In genomic region chr2:73590106-73590505, GRCm38 (mm10) we compare ENCODE assay signal across 9 mouse cellular contexts. TPM values are rescaled to one million over a fixed set of nuclear protein-coding genes. Genes with fewer than 3 reads are reported as not detected.
DNase-seq lines count a peak whose midpoint lies in the region; ATAC-seq and TF ChIP-seq lines count a peak whose summit lies in the region.
"Had no signal": no experiment of that assay in that cellular context is flagged by ENCODE, and none has a peak within 500 bp of the region (broad histone marks: within the 10 kb centered on the region; RNA-seq: fewer than 3 reads in every experiment).

No protein-coding gene starts in this region.

- peak overlapping the region; percentile 13; the same call in 1 of the 2 replicates for H3K4me3 ChIP-seq in kidney, postnatal 0 days (replicated peaks; ENCODE audit: low read depth, low read length)
- H3K4me3 ChIP-seq in embryonic facial prominence, embryonic 14.5 days (ENCODE audit: low read depth, low read length), result peak overlapping the region; percentile 23
- no peak overlapping the region for H3K4me3 ChIP-seq in intestine, postnatal 0 days (ENCODE audit: low read depth, low read length)
- peak overlapping the region; percentile 17 for H3K4me3 ChIP-seq in neural tube, embryonic 13.5 days

- no peaks in the 10 kb centered on the region for H3K36me3 ChIP-seq in kidney, postnatal 0 days (ENCODE audit: insufficient read depth, low read length)
- H3K36me3 ChIP-seq in embryonic facial prominence, embryonic 14.5 days (ENCODE audit: control insufficient read depth, insufficient read depth, low read length), result no peaks in the 10 kb centered on the region
- H3K36me3 ChIP-seq in intestine, postnatal 0 days (ENCODE audit: control insufficient read depth, insufficient read depth), result no peaks in the 10 kb centered on the region
- H3K36me3 ChIP-seq in neural tube, embryonic 13.5 days, result no peaks in the 10 kb centered on the region

- H3K9me3 ChIP-seq in kidney, postnatal 0 days (replicated peaks; ENCODE audit: low read length), result no peaks in the 10 kb centered on the region
- no peaks in the 10 kb centered on the region for H3K9me3 ChIP-seq in embryonic facial prominence, embryonic 14.5 days (ENCODE audit: control insufficient read depth, low read length)
- no peaks in the 10 kb centered on the region for H3K9me3 ChIP-seq in intestine, postnatal 0 days (ENCODE audit: control insufficient read depth)
- no peaks in the 10 kb centered on the region for H3K9me3 ChIP-seq in neural tube, embryonic 13.5 days

- peak; percentile 63 for DNase-seq in kidney, postnatal 0 days (ENCODE audit: low spot score)
- no peak for DNase-seq in kidney, postnatal 14 days
- peak; percentile 72 for DNase-seq in embryonic facial prominence, embryonic 14.5 days (ENCODE audit: low spot score)
- DNase-seq in adrenal gland, adult 8-10 months, result no peak
- DNase-seq in ovary, postnatal 10 days (ENCODE audit: low spot score), result no peak
- DNase-seq in lung, postnatal 36 days, result no peak

- TF ChIP-seq CTCF in kidney, postnatal 0 days (IDR thresholded peaks at IDR 0.05; ENCODE audit: low read depth), result no peak
- no peak for TF ChIP-seq CTCF in intestine, postnatal 0 days (IDR thresholded peaks at IDR 0.05; ENCODE audit: low read depth)

- 9% methylated on average over 12 of the region's 12 CpGs for WGBS in kidney, postnatal 0 days
- 6% methylated on average over 12 of the region's 12 CpGs for WGBS in embryonic facial prominence, embryonic 14.5 days
- 11% methylated on average over 12 of the region's 12 CpGs for WGBS in intestine, postnatal 0 days
- WGBS in neural tube, embryonic 13.5 days, result 15% methylated on average over 12 of the region's 12 CpGs

- H3K4me1 ChIP-seq in kidney, postnatal 0 days (replicated peaks; ENCODE audit: insufficient read depth, low read length), result peaks cover 24% of the 10 kb centered on the region
- peaks cover 27% of the 10 kb centered on the region for H3K4me1 ChIP-seq in embryonic facial prominence, embryonic 14.5 days (ENCODE audit: control insufficient read depth, insufficient read depth, low read length)
- no peaks in the 10 kb centered on the region for H3K4me1 ChIP-seq in intestine, postnatal 0 days (replicated peaks; ENCODE audit: control insufficient read depth, insufficient read depth, low read length)
- peaks cover 32% of the 10 kb centered on the region for H3K4me1 ChIP-seq in neural tube, embryonic 13.5 days (replicated peaks)

- no peak overlapping the region for H3K27ac ChIP-seq in kidney, postnatal 0 days
- H3K27ac ChIP-seq in embryonic facial prominence, embryonic 14.5 days (replicated peaks; ENCODE audit: low read depth, low read length), result no peak overlapping the region
- no peak overlapping the region for H3K27ac ChIP-seq in intestine, postnatal 0 days (ENCODE audit: low read depth, low read length)
- H3K27ac ChIP-seq in neural tube, embryonic 13.5 days (replicated peaks), result no peak overlapping the region

- ATAC-seq in kidney, postnatal 0 days (replicated peaks; ENCODE audit: low FRiP score, low read depth), result no peak
- peak; percentile 72; the same call in 1 of the 2 replicates for ATAC-seq in embryonic facial prominence, embryonic 14.5 days (ENCODE audit: low read depth)
- no peak for ATAC-seq in intestine, postnatal 0 days
- no peak for ATAC-seq in neural tube, embryonic 13.5 days (ENCODE audit: low read depth)

- H3K4me2 ChIP-seq in kidney, postnatal 0 days (ENCODE audit: low read length), result peak overlapping the region; percentile 58
- peak overlapping the region; percentile 60 for H3K4me2 ChIP-seq in embryonic facial prominence, embryonic 14.5 days (ENCODE audit: low read depth, low read length)
- H3K4me2 ChIP-seq in intestine, postnatal 0 days (replicated peaks; ENCODE audit: low read depth), result 0 out of 2 replicates have a peak overlapping the region, but pooled peaks have one; percentile 35
- peak overlapping the region; percentile 52 for H3K4me2 ChIP-seq in neural tube, embryonic 13.5 days

- no peak overlapping the region for H3K9ac ChIP-seq in kidney, postnatal 0 days (ENCODE audit: low read depth, low read length)
- H3K9ac ChIP-seq in embryonic facial prominence, embryonic 14.5 days (ENCODE audit: low read depth, low read length), result peak overlapping the region; percentile 50; the same call in 1 of the 2 replicates
- no peak overlapping the region for H3K9ac ChIP-seq in intestine, postnatal 0 days (ENCODE audit: low read depth, low read length)
- H3K9ac ChIP-seq in neural tube, embryonic 13.5 days, result 0 out of 2 replicates have a peak overlapping the region, but pooled peaks have one; percentile 39

- H3K27me3 ChIP-seq in kidney, postnatal 0 days (ENCODE audit: insufficient read depth, low read length), result no peaks in the 10 kb centered on the region
- H3K27me3 ChIP-seq in embryonic facial prominence, embryonic 14.5 days (replicated peaks; ENCODE audit: control insufficient read depth, insufficient read depth, low read length), result no peaks in the 10 kb centered on the region
- H3K27me3 ChIP-seq in intestine, postnatal 0 days (replicated peaks; ENCODE audit: control insufficient read depth, insufficient read depth, low read length), result 0 out of 2 replicates have a peak, but pooled peaks cover 2% of the 10 kb centered on the region
- peaks cover 5% of the 10 kb centered on the region; the same call in 1 of the 2 replicates for H3K27me3 ChIP-seq in neural tube, embryonic 13.5 days

RNA-seq across cellular contexts. Expression of gene Chrna1, which starts 10.0 kb away (rescaled TPM):
- 0.11 and 0.15 TPM in 2 replicates for polyA plus RNA-seq in kidney, postnatal 0 days (2015; fragmentation: Nextera tagmentation; extraction: Ambion mirVana)
- polyA plus RNA-seq in embryonic facial prominence, embryonic 14.5 days (2014; fragmentation: Nextera tagmentation; extraction: Ambion mirVana), result 25.9 and 26.2 TPM in 2 replicates
- 0.08 and 0.12 TPM in 2 replicates for polyA plus RNA-seq in intestine, postnatal 0 days (2015; fragmentation: Nextera tagmentation; extraction: Ambion mirVana)
- 0.52 and 1.7 TPM in 2 replicates for polyA plus RNA-seq in neural tube, embryonic 13.5 days (2015; fragmentation: Nextera tagmentation; extraction: Ambion mirVana)
- total RNA-seq in adrenal gland, adult 8-10 months (2022), result under 1 TPM in 3 of 4 experiments, not detected in 1; 0.05 to 0.09 (median 0.06) TPM
- total RNA-seq: hematopoietic stem cell, adult 5-6 weeks had no signal

Comparison
In these comparisons a context has a peak if more than half of its experiments do, and no peak if none do; other contexts are left out.
1. DNase-seq: peak in kidney, postnatal 0 days (single experiment) and embryonic facial prominence, embryonic 14.5 days (single experiment); none in kidney, postnatal 14 days (single experiment), adrenal gland, adult 8-10 months (single experiment), ovary, postnatal 10 days (single experiment) and lung, postnatal 36 days (single experiment).
2. H3K9ac ChIP-seq: peak in embryonic facial prominence, embryonic 14.5 days (single experiment) and neural tube, embryonic 13.5 days (single experiment); none in kidney, postnatal 0 days (single experiment) and intestine, postnatal 0 days (single experiment).
3. Peak in every context shown above with its lines, with median percentiles within 50 percentile points of each other: H3K4me2 ChIP-seq.